Mouse (Mus musculus) thymus, adult 2 months (tissue): Measurements from ENCODE around the gene Zfp799.

ENCODE experiments used
- CTCF ChIP-seq: fragments of 200-500 bp; IDR thresholded peaks from 2 replicates; pipeline ENCODE4 v1.5.1; 2012; ENCODE audit warnings: mild to moderate bottlenecking, control low read depth, low read length, moderate library complexity, borderline replicate concordance; ENCODE audit not compliant: control insufficient read depth, poor library complexity, insufficient read depth; ENCODE audit errors: extremely low read depth
- POLR2A ChIP-seq: fragments of 200-500 bp; IDR thresholded peaks from 2 replicates; pipeline ENCODE4 v1.6.1; 2012; ENCODE audit warnings: mild to moderate bottlenecking, low read length, control low read depth, moderate library complexity; ENCODE audit not compliant: control insufficient read depth, poor library complexity, insufficient read depth; ENCODE audit errors: extremely low read depth

DNA sequence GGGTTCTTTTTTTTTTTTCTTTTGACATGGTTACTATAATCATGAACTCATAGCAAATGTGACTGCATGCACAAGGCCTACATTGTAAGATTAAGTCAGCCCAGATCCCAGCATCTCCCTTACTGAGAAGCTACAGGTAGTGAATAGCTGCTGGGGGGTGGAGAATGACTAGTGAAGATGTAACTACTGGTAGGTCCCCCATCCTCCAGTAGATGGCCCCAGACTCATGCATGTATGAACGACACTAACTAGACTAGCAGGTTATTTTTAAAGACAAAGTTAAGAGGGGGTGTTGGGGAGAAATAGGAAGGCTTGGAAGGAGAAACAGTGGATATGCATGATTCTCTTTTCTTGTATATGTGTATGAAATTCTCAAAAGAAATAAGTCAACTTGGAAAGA is 58.8 kb downstream of the Zfp799 start:
- TF ChIP-seq CTCF (no peak), POLR2A (no peak)
